Mouse (Mus musculus) natural killer cell, adult 2 months (primary cell): ENCODE data around the gene Pknox2.

Experiments used
- DNase-seq, 2 experiments: peaks; one replicate each; pipeline ENCODE4 v3.0.0; 2022; ENCODE audit warnings: low spot score in 2 of 2

Pknox2 gene

DNA sequence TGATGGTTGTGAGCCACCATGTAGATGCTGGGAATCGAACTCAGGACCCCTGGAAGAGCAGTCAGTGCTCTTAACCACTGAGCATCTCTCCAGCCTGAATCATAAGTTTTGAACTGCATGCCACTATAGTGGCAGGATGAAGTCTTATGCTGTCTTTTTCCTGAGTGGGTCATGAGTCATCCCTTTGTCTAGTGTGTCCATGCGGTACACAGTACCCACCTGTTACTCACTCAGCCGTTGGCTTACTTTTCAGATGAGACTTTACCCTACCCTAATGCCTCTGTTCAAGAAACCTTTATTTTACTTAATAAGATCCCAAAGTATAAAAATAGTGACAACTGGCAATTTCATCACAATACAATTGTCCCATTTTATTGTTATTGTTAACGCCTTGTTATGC lies 95.5 kb downstream of the Pknox2 start:
- DNase-seq, result no peak

DNA sequence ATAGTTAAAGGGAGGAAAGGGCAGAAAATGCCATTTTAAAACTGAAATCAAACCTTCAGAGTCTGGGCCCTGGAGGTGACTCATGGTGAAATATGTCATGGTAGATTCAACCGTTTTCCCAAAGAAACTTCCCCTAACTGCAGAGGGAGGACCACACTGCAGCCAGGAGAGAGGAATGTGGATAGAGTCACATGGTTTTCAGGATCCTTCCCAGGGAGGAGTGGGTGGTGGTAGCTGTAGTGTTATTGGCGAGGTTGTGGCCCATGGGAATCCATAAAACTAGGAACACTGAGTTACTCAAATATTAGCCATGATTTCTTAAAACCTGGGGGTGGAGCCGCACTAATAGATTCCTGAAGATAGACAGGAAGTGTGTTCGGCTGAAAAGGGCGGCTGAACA lies 99.7 kb downstream of the Pknox2 start:
- no peak for DNase-seq

DNA sequence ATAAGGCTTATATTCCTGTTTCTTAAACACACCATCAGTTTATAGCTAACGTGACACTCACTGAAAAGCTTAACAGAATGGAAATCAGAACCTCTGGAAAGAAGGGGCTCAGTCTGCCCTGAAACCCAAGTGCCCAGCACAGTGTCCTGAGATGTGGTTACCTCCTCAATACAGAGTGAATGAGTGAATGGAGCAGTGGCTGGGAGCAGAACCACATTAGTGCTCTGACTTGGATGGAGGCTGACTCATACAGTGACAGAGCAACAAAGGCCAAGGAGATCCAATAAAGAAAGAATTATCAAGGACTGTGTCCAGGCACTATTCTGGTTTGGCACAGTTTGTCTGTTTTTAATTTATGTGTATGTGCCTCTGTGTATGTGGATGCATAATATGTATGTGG lies 101.3 kb downstream of the Pknox2 start:
- no peak for DNase-seq

DNA sequence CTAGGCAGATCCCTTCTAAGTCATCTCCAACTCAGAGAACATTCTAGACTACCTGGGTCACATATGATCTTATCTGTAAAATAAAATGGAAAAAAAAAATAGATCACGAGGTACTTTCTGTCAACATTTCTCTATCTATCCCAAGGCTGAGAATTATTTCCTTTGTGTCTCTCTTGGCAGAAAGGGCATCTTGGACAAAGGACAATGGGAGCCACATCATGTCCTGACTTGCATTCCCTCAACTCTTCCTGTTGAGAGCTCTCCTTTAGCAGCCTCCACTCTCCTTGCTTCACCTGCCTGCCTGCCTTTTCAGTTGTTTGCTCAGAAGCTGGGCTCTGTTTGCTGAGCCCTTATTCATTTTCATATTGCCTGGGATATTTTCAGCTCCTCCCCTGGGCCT lies 103.0 kb downstream of the Pknox2 start:
- no peak for DNase-seq

DNA sequence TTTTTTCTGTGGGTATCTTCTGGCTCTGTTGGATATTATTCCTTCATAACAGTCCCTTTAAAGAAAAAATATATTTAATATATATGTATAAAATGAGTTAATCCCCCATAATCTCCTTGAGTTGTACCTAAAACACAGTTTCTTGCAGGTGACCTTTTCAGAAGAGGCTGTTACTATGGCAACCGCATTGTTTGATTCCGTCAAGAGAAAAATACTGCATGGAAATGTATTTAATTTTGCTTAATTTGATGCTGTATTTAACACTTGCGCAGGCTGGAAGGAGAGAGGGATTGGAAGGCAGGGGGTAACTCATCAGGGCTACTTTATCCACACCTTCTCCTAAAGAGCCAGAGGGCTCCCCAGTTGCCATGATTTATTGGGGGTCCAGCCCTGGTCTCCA lies 108.3 kb downstream of the Pknox2 start:
- DNase-seq, result no peak

DNA sequence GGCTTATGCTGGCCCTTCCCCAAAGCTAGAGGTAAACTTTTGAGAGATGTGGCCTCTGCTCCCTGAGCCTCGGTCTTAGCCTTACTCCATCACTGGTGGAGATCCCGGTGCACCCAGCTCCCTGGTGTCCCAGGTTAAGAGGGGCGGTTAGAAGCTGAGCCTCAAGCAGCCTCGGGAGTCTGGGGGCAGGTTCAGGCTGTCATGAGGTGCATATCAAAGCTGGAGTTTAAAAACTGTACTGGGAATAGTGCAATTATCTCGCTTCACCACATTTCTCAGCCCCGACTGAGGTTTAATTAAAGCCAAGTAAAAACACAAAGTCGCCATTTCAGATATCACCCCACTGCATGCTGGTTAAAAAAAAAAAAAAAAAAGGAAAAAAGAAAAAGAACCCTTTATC lies 108.8 kb downstream of the Pknox2 start:
- no peak for DNase-seq

DNA sequence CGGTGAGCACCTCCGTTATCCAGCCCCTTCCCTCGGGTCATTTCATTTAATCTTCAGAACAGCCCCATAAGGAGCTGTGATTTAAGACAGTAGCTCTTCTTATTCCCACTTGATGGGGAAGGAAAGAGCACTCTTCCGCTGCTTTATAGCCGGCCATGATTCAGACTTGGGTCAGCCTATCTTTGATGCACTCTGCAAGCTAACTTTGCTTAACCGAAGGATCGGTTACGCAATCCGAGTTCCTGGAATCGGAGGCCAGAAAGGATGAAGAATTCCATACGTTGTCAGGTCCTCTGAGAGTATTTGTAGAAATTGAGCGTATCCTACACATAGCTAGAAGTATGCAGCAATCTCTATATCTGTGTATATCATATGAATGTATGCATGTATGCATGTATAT lies 109.8 kb downstream of the Pknox2 start:
- DNase-seq, result no peak

DNA sequence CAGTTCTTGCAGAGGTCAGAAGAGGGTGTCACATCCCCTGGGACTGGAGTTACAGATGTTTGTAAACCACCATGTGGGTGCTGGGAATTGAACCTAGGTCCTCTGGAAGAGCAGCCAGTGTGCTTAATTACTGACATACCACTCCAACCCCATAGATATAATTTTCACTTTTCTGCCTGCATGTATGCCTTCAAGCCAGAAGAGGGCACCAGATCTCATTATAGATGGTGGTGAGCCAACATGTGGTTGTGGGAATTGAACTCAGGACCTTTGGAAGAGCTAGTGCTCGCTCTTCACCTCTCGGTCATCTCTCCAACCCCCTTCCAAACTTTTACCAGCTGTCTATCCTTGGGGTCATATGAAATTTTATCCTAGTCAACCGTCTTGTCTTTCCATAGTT lies 112.0 kb downstream of the Pknox2 start:
- no peak for DNase-seq

DNA sequence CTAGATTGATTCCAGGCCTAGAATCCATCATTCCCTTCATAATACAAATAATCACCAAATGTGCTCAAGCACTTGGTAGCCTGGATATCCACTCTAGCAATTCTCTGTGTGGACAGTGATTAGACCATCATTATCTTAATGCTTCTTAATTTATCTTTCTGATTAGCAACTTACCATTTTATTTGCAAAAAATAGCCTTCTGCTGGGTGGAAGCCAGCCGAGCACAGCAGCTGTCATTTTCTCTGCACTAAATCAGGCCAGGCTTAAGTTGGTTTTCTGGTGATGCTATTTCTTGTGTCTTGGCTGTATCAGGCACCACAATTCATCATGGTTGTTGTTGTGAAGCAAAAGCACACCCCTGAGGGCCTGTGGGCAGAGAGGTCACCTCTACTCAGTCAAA lies 112.9 kb downstream of the Pknox2 start:
- no peak for DNase-seq

DNA sequence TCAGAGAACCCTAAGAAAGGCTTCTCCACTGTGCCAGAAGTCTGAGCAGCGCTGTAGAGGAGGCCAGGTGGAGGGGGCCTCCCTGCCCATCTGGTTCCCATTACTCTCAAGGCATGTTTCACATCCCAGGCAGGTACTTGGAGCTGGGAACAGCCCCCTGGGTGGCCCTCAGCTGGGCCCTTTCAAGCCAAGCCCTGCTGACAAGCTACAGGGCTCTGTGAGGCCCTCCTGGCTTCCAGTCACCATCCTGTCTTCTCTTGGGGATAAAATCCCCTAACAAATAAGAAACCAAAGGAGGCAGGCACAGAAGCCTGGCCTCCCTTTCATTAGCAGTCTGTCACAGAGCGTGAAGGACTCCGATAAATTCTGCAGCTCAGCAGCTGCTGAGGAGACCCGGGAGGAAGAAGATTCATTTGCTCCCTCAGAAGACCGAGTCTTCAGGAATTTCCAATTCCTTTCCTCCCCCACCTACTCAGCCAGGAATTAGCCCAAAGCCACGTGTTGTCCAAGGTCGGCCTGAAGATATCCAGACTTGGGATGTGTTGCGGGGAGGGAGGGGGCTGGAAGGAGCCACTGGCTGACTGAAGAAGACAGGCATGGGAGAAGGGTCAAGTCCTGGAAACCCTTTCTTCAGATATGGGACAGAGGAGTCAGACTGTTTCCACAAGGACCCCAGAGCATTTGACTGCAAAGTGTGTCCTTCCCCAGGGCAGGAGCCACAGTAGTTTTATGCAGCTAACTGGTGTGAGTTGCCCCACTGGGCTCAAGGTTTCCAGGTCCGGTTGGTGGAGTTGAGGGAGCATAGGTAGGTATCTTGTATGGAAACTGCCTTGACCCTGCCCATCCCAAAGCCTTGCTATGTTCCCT lies 116.6 kb downstream of the Pknox2 start:
- no peak for DNase-seq

DNA sequence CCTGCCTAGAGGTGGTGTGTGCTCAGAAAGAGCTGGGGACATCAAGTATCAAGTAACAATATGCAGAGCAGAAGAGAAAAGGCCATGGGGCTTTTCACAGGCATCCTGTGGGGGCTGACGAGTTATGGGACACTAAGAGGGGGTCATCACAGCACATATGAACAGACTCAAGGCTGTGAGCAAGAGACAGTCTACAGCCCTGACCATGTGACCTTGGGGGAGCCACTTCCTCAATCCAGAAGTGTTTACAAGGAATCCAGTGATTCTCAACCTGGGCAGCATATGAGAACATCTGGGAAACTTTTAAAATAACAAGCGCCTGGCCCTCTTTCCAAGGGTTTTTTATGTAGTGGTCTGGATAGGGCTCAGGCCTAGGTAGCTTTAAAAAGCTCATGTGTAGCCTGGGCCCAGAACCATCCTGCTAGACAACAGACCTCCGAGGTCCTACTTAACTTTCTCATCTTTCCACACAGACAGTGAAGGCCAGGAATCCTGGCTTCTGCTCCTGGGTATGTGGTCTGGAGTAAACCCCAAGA lies 117.3 kb downstream of the Pknox2 start:
- DNase-seq, result no peak

DNA sequence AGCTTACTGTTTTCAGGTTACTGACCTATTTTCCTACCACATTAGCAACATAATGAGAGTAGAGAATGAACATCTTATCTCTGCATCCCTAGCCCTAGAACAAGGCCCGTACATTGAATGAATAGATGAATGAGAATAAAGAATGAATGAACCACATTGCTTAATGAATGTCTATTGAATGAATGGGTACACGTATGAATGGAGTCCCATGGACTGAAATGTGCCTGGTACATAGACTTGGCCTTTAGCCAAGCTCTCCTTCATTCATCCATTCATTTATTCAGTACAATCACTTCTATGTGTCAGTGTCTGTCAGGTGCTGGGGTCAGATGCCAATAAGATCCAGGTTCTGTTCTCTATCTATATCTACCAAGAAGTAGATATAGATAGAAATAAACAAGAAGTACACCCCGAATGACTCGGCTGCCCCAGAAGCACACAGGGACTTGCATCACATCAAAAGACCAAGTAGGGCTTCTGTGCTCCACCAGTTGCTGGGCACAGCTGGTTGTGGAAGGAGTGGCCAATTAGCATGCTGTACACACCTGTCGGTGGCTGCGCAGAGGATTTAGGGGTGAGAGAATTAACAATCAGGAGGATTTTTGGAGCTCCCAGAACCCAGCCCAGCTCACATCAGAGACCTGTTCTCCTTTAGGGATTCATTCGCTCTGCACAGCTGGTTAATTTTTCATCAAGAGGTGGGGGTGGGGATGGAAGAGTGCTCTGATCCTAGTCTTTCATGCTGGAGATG lies 119.2 kb downstream of the Pknox2 start:
- DNase-seq, result no peak

DNA sequence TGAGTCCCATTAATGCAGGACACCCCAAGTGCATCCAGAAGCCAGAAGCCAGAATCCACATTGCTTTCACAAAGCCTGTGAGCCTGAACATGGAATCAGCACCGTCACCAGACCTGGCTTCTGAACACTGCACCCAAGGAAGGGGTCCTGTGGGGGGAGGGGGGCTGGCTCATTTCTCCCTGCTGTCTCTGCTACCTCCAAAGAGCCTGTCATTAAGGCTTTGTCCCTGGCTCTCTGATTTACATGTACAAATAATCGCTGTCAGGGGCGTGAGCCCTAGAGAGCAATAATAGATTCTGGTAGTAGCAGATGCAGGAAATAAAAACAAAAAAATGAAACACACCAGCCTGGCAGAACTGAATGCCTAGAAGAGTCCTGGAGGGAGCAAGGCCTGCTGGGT lies 121.3 kb downstream of the Pknox2 start:
- DNase-seq, result no peak

DNA sequence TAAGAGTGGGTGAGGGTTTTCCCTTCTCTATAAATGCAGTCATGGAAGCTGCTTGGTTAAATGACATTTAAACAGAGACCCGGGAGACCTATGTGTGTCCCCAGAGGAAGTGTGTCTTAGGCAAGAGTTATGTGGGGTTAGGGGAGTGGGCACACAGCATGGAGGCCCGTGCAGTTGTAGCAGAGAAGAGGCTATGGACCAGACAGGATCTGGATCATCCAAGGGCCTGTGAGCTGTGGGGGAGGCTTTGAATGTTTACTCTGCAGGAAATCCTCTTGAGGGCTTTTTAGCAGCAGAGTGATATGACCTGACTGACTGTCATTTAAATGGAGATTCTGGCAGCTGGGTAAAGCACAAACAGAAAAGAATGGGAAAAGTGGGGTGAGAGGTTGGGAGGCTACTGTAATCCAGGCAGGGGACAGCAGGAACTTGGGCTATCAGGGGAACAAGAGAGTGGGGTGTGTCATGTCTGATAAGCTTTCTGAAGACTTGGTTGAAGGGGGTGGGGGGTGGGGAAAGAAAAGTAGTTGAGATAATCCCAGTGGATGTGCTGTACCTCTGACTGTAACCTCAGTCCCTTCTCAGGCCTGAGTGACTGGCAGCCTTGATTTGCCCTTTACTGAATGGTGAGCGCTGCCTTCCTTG lies 125.5 kb downstream of the Pknox2 start:
- no peak for DNase-seq

DNA sequence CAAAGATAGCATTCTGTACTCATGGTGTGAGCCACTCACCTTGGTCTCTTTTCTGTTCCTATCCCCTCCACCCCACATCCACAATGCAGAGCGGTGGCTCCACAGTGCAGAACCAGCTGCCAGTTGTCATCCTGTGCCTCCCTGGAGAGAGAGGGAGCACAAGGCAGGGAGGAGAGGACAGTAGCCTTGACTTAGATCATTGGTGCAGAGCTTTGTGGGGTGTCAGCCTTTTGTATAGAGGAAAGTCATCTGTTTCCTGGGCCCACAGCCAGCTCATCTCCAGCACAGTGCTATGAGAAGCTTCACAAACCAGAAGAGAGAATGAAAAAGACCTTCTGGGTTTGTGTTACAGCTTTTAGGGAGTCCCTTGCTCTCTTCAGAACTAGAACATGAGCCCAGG lies 129.1 kb downstream of the Pknox2 start:
- DNase-seq, result no peak

DNA sequence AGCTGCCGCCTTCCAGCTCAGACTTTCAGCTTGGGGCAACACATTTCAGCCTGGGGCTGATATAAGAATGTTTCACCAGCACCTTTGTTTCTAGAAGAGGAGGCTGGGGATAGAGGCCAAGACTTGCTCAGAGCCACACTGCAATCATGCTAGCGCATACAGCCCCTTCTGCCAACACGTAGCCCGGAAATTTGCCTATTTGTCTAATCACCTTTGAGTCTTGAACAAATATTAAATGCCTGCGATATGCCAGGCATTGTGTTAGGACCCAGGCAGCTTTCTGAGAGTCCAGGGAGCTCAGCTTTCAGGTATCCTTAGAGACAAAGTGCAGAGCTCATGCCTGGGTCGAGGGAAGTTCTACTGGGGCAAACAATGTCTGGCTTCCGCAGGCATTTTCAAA lies 130.0 kb downstream of the Pknox2 start:
- no peak for DNase-seq

DNA sequence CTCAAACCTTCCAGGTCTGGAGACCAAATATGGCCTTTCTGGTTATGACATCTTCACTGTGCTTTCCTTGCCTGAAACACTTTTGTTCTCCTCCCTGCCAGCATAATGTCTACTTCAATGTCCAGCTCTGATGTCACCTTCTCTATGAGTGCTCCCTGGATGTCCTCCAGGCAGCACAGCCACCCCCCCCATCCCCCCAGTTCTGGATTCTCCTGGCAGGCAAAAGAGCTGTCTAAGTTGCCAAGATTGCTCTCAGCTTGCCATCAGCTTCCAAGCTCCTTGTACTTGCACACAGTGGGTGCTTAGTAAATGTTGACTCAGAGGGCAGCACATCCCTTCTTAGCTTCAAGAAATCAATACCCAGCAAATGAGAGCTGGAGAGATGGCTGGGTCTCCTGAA lies 131.0 kb downstream of the Pknox2 start:
- DNase-seq, result no peak

DNA sequence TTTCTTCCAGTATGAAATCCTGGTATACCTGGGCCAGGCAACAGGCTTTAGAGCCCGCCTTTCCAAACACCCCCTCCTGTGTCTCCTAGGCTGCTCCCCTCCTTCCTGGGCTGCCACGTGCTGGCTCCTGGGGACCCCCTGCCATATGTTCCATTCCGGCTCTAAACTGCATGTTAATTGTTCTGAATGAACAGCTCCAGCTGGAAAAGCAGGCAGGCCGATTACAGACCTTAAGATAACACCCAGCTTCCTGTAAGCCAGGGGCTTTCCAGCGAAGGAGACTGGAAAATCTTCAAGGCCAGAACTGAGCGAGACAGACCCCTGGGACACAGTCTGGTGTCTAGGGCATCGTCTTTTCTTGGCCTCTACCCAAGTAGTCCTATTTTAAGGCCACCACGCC lies 133.6 kb downstream of the Pknox2 start:
- DNase-seq, result no peak

DNA sequence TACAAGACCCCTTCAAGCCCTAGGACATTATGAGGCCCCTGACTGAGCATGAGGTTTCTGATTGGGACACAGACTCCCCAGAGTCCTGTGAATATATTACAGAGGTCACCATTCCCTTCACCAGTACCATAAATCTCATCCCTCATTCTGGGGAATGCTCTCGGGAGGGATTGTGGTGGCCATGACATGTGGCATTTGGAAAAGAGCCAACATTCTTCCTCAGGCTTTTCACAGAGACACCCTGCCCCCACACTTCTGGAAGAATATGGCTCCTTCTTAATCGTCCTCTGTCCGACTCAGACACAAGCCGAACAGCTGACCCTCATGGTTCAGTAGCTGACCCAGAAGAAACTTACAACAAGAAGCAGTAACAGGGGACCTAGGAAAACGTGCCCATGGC lies 139.1 kb downstream of the Pknox2 start:
- DNase-seq, result no peak

DNA sequence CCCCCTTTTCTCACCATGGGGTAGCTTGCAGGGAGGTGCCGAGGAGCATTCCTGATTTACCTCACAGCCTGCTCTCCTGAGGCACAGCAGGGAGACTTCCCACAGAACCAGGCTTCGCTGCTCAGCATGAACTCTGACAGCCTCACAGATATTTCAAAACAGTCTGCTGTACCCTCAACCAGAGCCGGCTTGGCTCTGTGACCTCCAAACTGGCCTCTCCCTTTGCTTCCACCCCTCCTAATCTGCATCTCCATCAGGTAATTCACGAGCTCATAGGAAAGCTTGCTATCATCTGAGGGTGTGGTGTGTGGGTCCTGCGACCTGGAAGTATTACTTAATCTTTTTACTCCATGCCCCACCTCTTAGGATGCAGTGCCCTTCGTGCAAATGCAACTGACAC lies 142.5 kb downstream of the Pknox2 start:
- DNase-seq, result no peak

DNA sequence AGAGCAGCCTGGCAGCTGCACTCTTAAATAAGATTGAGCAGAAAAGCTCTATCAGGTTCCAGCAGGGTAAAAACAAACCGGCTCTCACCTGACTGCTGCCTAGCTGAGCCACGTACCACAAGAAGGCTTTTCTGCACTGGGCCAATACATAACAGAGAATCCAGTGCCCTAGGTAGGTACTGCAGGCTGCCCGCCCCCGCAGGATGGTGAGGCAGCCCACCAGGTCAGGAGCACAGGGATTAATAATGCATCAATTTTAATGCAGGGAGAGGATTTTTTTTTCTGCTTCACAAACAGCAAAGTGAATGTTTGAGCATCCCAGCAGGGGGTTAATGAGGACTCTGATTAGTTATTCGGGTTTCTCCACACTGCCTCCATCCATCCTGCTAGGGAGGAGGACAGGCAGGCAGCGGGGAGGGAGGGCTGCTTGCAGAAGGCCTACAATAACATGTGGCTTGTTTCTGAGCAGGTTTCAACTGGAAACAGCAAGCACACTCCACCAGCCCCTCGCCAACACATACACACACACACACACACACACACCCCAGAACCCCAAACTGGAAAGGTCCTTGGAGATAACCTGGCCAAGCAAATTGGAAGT lies 145.2 kb downstream of the Pknox2 start:
- DNase-seq, result no peak

DNA sequence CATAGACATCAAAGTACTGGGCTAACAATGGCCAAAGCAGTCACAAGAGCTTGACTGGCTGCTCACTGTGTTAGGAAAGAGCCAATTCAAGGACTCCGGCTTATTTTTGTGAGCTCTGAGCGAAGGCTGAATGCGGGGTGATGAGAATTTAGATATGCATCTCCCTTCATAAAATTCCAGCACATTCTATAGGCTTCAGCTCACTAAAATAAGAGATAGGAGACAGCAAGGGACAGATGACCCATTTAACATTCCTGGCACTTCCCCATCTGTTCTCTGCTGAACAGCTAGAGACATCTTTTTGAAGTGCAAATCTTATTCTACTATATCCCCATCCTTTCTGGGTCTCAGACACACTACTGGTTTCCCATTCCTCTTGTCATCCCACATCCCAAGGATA lies 147.8 kb downstream of the Pknox2 start:
- DNase-seq, result no peak
